Mouse (Mus musculus): ENCODE data around the gene Entpd7. TPM values are rescaled to one million over a fixed set of nuclear protein-coding genes. Genes with fewer than 3 reads are reported as not detected.

The Entpd7 gene
- polyA plus RNA-seq (2014; fragmentation: Illumina TruSeq; extraction: RNeasy Lipid Tissue Mini Kit (QIAGEN cat#74804); ENCODE audit: low read depth, low replicate concordance), result 0.95 TPM

GRCm38 (mm10) chr19:43689419-43690246 lies at the start of gene Entpd7:
Entpd7 (plus strand) TSS chr19:43689672.

GRCm38 (mm10) chr19:43674730-43675524 lies 14.5 kb upstream of the Entpd7 start, which contains the start of gene Slc25a28:
Slc25a28 (minus strand) TSS chr19:43674881.

GRCm38 (mm10) chr19:43752489-43753225 lies 63.2 kb downstream of the Entpd7 start, which contains the start of the genes Cutc and Cox15:
Cutc (plus strand) TSS chr19:43752996.
Cox15 (minus strand) TSS chr19:43753000.

DNA sequence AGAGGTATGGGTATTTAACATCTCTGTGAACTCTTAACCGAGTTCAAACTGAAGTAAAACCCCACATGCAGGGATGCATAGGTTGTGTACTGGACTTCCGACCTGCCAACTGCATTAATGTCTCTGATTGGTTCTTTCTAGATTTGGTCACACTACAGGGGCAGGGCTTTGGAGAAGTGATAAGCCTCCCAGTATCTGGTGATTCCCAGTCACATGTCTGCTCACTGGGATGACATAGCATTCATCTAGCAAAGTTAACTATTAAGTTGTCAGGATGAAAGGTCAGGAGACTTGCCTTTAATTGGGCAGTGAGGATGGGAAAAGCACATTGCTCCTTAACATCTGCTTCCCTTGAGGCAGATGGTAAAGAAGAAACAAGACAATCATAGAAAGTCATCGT lies 92.5 kb downstream of the Entpd7 start, which contains the start of gene Abcc2:
Abcc2 (plus strand) TSS at position 213 of the 400 bp plus-strand sequence.

Other genes with a start within 250 kb of the Entpd7 start
- not detected for gene Cnnm1, start 249.2 kb upstream of the Entpd7 start, polyA plus RNA-seq (2014; fragmentation: Illumina TruSeq; extraction: RNeasy Lipid Tissue Mini Kit (QIAGEN cat#74804); ENCODE audit: low read depth, low replicate concordance)
- gene Got1, start 165.1 kb upstream of the Entpd7 start, polyA plus RNA-seq (2014; fragmentation: Illumina TruSeq; extraction: RNeasy Lipid Tissue Mini Kit (QIAGEN cat#74804); ENCODE audit: low read depth, low replicate concordance), result 60.2 TPM
- not detected for gene Nkx2-3, start 77.3 kb upstream of the Entpd7 start, polyA plus RNA-seq (2014; fragmentation: Illumina TruSeq; extraction: RNeasy Lipid Tissue Mini Kit (QIAGEN cat#74804); ENCODE audit: low read depth, low replicate concordance)
- gene Slc25a28, start 14.8 kb upstream of the Entpd7 start, polyA plus RNA-seq (2014; fragmentation: Illumina TruSeq; extraction: RNeasy Lipid Tissue Mini Kit (QIAGEN cat#74804); ENCODE audit: low read depth, low replicate concordance), result 2.8 TPM
- 38.4 TPM for gene Cutc, start 63.3 kb downstream of the Entpd7 start, polyA plus RNA-seq (2014; fragmentation: Illumina TruSeq; extraction: RNeasy Lipid Tissue Mini Kit (QIAGEN cat#74804); ENCODE audit: low read depth, low replicate concordance)
- gene Cox15, start 63.3 kb downstream of the Entpd7 start, polyA plus RNA-seq (2014; fragmentation: Illumina TruSeq; extraction: RNeasy Lipid Tissue Mini Kit (QIAGEN cat#74804); ENCODE audit: low read depth, low replicate concordance), result 14.8 TPM
- 505 TPM for gene Abcc2, start 92.5 kb downstream of the Entpd7 start, polyA plus RNA-seq (2014; fragmentation: Illumina TruSeq; extraction: RNeasy Lipid Tissue Mini Kit (QIAGEN cat#74804); ENCODE audit: low read depth, low replicate concordance)